Mouse (Mus musculus): ENCODE results near the gene Lmbr1.

The Lmbr1 gene

GRCm38 (mm10) chr5:29251496-29251873, 126.7 kb downstream of the Lmbr1 start:
- DNase-seq: no peak

DNA sequence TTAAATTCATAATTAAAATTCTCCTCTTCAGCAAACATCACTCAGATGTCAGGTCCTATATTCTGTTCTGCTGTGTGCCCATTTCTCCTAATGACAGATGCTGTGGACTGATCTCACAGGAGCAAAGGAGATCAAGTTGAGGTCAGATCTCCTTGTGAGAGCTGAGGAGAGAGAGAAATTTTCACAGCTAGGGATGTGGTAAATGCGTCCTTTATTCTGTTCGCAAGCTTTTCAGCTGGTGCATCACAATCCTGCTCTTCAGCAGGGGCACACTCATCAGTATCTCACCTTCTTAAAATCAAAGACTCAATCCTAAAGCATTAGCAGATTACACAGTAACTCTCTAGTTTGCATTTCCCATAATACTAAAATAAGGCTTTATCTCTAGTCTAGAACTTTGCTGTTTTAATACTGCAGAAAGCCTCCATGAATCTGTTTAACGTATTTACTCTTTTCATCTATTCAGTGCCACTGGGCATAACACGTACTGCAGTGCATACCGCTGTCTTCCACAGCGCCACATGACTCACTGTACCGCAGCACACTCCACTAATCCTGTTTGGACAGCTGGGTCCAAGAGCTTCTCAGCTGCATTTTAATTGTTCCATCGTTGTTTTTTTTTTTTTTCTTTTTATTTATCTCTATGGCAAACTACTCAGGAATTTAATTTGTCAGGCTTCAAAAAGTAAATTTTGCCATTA, 127.2 kb downstream of the Lmbr1 start:
- DNase-seq: no peak

DNA sequence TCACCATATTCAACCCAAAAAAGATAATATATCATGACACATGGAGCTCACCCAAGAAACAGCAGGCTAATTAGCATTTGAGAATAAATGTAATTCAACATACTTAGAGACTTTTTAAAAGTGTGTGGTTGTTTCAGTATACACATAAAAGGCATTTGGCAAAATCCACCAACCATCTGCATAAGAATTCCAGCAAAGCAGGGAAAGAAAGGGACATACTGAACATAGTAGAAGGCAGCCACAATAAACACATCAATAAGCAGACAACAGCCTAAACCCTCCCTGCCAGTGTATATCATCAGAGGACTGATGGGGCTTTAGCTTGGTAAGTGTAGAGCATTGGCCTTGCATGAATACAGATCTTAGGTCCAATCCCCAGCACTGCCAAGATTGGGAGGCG, 133.4 kb downstream of the Lmbr1 start:
- DNase-seq: no peak

DNA sequence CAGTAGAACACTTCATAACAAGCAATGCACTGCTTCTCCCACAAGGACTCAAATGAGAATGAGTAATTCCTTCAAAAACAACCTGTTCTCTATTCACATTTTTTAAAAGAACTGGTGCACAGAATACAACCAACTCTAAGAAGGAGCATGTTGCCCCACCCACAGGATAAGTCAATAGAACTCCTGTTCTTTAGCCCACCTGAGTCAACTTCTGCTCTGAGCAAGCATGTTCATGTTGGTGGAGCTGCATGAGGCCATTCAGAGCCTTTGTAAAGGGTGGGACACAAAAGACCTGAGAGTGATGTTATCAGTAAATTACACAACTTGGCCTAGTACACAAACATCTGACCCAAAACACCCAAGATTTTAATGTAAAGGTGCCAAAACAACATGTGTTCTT, 139.8 kb downstream of the Lmbr1 start:
- DNase-seq: no peak

DNA sequence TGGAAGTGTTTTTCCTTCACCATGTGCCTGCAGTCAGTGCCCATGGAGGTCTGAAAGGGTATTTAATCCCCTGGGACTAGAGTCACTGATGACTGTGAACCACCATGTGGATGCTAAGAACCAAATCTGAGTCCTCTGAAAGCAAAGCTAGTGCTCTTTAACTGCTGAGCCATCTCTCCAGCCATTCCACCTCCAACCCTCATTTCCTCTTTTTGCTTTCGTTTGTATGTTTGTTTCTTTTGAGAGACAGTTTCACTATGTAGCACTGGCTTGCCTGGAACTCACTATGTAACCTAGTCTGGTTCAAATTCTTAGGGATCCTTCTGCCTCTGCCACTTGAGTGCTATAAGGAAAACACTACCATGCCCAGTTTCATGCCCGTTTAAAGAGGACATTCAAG, 147.7 kb downstream of the Lmbr1 start:
- DNase-seq: no peak

DNA sequence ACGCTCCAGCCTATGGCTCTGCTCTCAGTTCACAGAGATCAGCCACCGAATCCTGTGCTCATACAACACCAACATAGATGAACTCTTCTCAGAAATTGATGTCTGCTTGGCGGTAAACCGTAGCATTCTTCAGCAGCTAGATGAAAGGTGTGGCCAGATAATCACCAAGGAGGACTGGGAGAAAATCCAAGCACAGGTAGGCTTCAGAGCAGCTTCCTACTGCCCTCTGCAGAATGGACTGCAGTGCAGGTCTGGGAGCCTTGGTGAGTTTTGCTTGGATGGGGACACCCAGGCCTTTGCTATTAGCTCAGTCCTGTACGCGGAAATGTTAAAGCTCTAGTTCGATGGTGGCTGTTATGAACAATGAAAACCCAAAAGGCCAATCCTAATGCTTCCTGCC, 154.1 kb downstream of the Lmbr1 start:
- no peak for DNase-seq

- DNase-seq: no peak
Observed at GRCm38 (mm10) chr5:29217997-29218396, 160.2 kb downstream of the Lmbr1 start.

DNA sequence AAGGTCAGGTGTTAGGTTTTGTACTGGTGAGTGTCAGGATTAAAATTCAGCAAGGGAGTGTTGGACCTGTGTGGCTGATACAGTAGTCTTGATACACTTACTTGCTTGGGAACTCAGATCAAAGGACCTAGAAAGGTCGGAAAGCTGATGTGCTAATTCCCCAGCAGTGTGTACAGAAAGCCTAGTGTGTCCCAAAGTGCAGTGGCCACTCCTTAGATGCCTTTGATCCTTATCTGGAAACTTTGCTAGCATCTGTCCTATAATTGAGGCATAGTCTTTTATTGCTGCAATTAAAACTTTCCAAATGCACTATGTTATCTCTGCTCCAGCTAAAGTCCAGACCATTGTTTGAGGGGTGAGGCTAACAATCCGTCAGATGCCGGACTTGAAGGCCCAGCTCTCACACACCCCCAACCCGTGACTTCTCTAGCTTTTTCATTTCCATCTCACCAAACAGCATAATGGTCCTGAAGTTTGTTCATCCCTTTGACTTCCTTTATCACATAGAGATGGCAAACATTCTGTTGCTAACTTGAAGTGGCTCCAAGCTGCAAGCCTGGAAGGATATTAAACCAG, 166.1 kb downstream of the Lmbr1 start:
- no peak for DNase-seq

- DNase-seq: peak; percentile 6
Observed at GRCm38 (mm10) chr5:29205690-29206089, 172.5 kb downstream of the Lmbr1 start.

DNA sequence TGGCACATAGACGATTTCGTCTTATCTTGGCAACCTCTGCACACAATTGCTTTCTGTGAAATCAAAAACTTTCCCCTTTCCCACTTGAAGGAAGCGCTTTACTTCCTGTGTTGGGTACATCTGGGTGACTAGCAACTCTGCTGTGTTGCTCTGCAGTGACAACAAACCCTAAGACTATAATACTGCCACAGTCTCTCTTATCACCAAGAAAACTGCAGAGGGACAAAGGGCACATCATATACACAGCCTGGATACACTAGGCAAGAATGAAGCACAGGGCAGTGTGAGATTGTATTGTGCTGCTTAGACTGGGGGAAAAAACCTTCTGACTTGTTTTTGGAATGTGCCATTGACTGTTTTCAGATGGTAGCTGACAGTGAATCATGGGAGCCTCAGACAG, 178.3 kb downstream of the Lmbr1 start:
- no peak for DNase-seq

DNA sequence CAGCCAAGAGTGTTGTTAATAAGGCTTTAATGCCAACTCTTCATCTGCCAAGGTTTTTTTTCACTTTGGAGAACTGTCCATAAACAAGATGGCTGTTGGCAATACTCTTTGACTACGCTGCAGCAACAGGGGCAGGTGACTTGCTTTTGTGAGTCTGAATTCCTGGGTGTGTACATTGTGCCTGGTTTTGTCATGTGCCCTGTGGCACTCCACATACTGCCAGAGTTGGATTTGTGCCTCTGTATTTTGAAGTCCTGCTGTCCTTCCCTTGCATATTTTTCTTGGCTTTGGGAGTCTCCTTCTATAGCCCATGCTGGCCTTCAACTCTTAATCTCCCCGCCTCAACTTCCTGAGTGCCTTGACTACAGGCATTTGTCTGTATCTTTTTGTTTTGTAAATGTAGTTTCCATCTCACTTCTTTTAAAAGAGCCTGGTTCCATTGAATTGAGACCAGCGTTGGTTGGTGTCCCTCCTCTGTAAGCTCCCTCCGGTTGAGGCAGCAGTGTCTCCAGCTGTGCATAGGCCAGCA, 179.2 kb downstream of the Lmbr1 start:
- no peak for DNase-seq

DNA sequence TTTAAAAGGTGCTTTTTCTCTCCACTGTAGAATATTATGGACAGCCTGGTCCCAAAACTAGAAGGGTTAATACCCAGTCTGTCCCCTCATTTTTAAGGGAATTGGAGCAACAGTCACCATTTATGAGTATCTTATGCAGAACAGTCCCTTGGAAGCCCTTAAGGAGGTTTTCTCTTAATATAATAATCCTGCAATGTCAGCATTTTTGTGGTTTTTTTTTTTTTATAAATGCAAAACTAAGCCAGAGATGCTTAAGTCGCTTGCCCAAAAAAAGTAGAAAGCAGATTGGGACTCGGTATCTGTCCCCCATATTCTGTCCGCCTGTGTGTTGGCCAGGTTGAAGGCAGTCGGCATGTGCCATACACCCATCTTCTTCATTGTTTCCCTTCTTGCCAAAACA, 181.0 kb downstream of the Lmbr1 start:
- DNase-seq: no peak

DNA sequence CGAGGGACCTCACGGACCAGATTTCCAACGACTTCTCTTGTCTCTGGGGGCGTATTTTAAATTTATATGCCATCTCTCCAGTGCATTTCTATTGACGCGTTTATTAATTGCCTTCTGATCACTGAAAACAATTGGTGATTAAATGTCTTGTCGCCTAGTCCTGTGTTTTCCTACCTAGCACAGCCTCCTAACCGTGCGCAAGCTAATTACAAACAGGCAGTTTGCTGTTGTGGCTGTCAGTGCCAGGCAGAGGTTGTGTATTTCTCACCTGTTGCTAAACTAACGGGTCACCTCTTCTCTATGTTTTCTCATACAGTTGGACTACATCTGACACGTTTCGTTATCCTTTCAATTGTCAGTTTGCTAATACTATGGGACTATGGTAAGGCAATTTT, 181.9 kb downstream of the Lmbr1 start:
- no peak for DNase-seq

- DNase-seq: peak; percentile 76
Observed at GRCm38 (mm10) chr5:29195570-29196263, 182.5 kb downstream of the Lmbr1 start, which contains the start of gene Rnf32. Gene Rnf32, plus strand, starts transcription at chr5:29195992.

DNA sequence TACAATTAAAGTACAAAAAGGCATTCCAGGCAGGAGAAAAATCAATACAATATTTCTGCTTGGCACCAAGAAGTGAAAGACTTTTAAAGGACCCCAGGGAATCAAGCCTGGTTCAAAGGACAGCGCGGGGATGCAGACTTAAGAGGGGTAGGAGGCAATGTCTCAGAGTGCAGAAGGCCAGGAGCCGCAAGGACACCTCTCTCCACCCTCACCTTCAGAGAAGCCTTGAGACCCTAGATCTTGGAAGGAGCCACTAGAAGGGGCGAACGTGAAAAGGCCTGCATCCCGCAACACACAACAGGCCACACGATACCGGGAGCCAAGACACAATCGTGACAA, 183.0 kb downstream of the Lmbr1 start:
- no peak for DNase-seq

DNA sequence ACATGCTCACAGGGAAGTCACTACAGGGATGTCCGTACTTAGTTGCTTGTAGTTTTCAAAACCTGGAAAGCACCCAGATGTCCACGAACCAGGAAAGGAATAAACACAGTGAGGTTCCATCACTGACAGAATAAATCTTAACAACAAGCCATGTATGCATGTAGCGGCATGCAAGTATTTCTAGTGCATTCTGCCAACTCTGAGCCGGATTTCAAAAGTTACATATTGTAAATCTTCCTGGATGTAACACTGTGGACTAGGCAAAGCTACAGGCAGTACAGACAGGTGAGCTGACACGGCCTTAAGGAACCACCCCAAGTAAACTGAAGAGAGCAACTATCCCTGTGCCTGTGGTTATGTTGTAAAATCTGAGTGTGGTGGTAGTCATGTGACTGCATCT, 191.4 kb downstream of the Lmbr1 start:
- no peak for DNase-seq
